Mouse (Mus musculus) macrophage (primary cell): ENCODE results near the gene Ctps2. TPM values are rescaled to one million over a fixed set of nuclear protein-coding genes. Genes with fewer than 3 reads are reported as not detected.

Source experiments
- H3K27ac ChIP-seq: fragments of 350-480 bp; formaldehyde crosslinking; 2 replicates; pipeline ENCODE4 v1.9.0; 2021
- H3K36me3 ChIP-seq: fragments of 350-480 bp; formaldehyde crosslinking; 2 replicates; pipeline ENCODE4 v1.9.0; 2021; ENCODE audit errors: inconsistent target
- H3K4me3 ChIP-seq: fragments of 350-480 bp; formaldehyde crosslinking; 2 replicates; pipeline ENCODE4 v1.9.0; 2021; ENCODE audit errors: inconsistent target
- H3K79me2 ChIP-seq: fragments of 350-480 bp; formaldehyde crosslinking; 2 replicates; pipeline ENCODE4 v1.9.0; 2021; ENCODE audit errors: inconsistent target
- WGBS: methylation state at CpG from one replicate; pipeline ENCODE4 v1.1.7; 2026; ENCODE audit warnings: inconsistent platforms; ENCODE audit not compliant: missing documents; 5-methylcytosine and 5-hydroxymethylcytosine counted together
- polyA plus RNA-seq: library from polyadenylated mRNA; stranded (reverse); fragments of 250-400 nt; gene quantifications from 3 replicates; pipeline ENCODE4 v1.2.4, GENCODE M21; 2018; ENCODE audit warnings: inconsistent platforms

Ctps2 gene
- polyA plus RNA-seq, 1 experiment from 2014 or later, result 47.7 TPM

GRCm38 (mm10) chrX:162931467-162931866 lies 30.4 kb downstream of the Ctps2 start:
- no peak overlapping the region for H3K4me3 ChIP-seq
- 100% methylated on average over 2 of the region's 2 CpGs for WGBS
- no peak overlapping the region for H3K27ac ChIP-seq
- H3K79me2 ChIP-seq, result no peaks in the 10 kb centered on the region
- H3K36me3 ChIP-seq, result no peaks in the 10 kb centered on the region

- Histone ChIP-seq H3K36me3 (0 out of 2 replicates have a peak, but pooled peaks cover 6% of the 10 kb centered on the region), H3K4me3 (no peak overlapping the region), H3K79me2 (no peaks in the 10 kb centered on the region), H3K27ac (no peak overlapping the region)
- 78% methylated on average over 1 of the region's 1 CpGs for WGBS
These were observed 41.0 kb downstream of the Ctps2 start for GRCm38 (mm10) chrX:162942027-162942426.

- H3K4me3 ChIP-seq, result no peak overlapping the region
- no peaks in the 10 kb centered on the region for H3K36me3 ChIP-seq
- H3K79me2 ChIP-seq, result no peaks in the 10 kb centered on the region
- WGBS, result 70% methylated on average over 3 of the region's 3 CpGs
- H3K27ac ChIP-seq, result no peak overlapping the region
These were observed 48.9 kb downstream of the Ctps2 start for GRCm38 (mm10) chrX:162949811-162950439.

- 80% methylated on average over 3 of the region's 3 CpGs for WGBS
These were observed 56.9 kb downstream of the Ctps2 start for GRCm38 (mm10) chrX:162957921-162958320.

GRCm38 (mm10) chrX:162963840-162964239 lies 62.8 kb downstream of the Ctps2 start:
- 76% methylated on average over 4 of the region's 4 CpGs for WGBS
- no peaks in the 10 kb centered on the region for H3K79me2 ChIP-seq
- H3K27ac ChIP-seq, result no peak overlapping the region
- no peak overlapping the region for H3K4me3 ChIP-seq
- no peaks in the 10 kb centered on the region for H3K36me3 ChIP-seq

More at GRCm38 (mm10) chrX:162957921-162958320, 56.9 kb downstream of the Ctps2 start:
- Histone ChIP-seq H3K4me3 (no peak overlapping the region), H3K27ac (no peak overlapping the region), H3K79me2 (no peaks in the 10 kb centered on the region), H3K36me3 (no peaks in the 10 kb centered on the region)

GRCm38 (mm10) chrX:162964383-162964782 lies 63.3 kb downstream of the Ctps2 start, which contains the start of gene S100g:
S100g (minus strand) TSS chrX:162964599.
- Histone ChIP-seq H3K36me3 (no peaks in the 10 kb centered on the region), H3K4me3 (no peak within 1 kb of the TSS), H3K79me2 (no peaks in the 10 kb centered on the region), H3K27ac (no peak within 1 kb of the TSS)
- 72% methylated on average over 3 of the region's 3 CpGs for WGBS

- Histone ChIP-seq H3K36me3 (no peaks in the 10 kb centered on the region), H3K4me3 (no peak overlapping the region), H3K79me2 (no peaks in the 10 kb centered on the region), H3K27ac (no peak overlapping the region)
- 91% methylated on average over 7 of the region's 8 CpGs for WGBS
These were observed 66.4 kb downstream of the Ctps2 start for GRCm38 (mm10) chrX:162967456-162967855.

- Histone ChIP-seq H3K27ac (no peak overlapping the region), H3K79me2 (no peaks in the 10 kb centered on the region), H3K36me3 (no peaks in the 10 kb centered on the region), H3K4me3 (no peak overlapping the region)
- 92% methylated on average over 3 of the region's 3 CpGs for WGBS
These were observed 75.2 kb downstream of the Ctps2 start for GRCm38 (mm10) chrX:162976194-162976593.

GRCm38 (mm10) chrX:162986876-162987495 lies 85.9 kb downstream of the Ctps2 start:
- WGBS, result 92% methylated on average over 10 of the region's 10 CpGs

GRCm38 (mm10) chrX:162991396-162991795 lies 90.4 kb downstream of the Ctps2 start:
- 92% methylated on average over 3 of the region's 4 CpGs for WGBS
- Histone ChIP-seq H3K36me3 (no peaks in the 10 kb centered on the region), H3K4me3 (no peak overlapping the region), H3K79me2 (no peaks in the 10 kb centered on the region), H3K27ac (no peak overlapping the region)

More at GRCm38 (mm10) chrX:162986876-162987495, 85.9 kb downstream of the Ctps2 start:
- Histone ChIP-seq H3K36me3 (no peaks in the 10 kb centered on the region), H3K4me3 (no peak overlapping the region), H3K27ac (no peak overlapping the region), H3K79me2 (no peaks in the 10 kb centered on the region)

- no peak overlapping the region for H3K4me3 ChIP-seq
- H3K27ac ChIP-seq, result no peak overlapping the region
- 0 out of 2 replicates have a peak, but pooled peaks cover 5% of the 10 kb centered on the region for H3K36me3 ChIP-seq
- no peaks in the 10 kb centered on the region for H3K79me2 ChIP-seq
- WGBS, result 90% methylated on average over 3 of the region's 3 CpGs
These were observed 91.1 kb downstream of the Ctps2 start for GRCm38 (mm10) chrX:162992121-162992520.

GRCm38 (mm10) chrX:163027864-163028263 lies 126.8 kb downstream of the Ctps2 start:
- Histone ChIP-seq H3K4me3 (no peak overlapping the region), H3K27ac (no peak overlapping the region), H3K79me2 (no peaks in the 10 kb centered on the region), H3K36me3 (no peaks in the 10 kb centered on the region)

- WGBS, result 72% methylated on average over 3 of the region's 3 CpGs
- Histone ChIP-seq H3K4me3 (no peak overlapping the region), H3K36me3 (no peaks in the 10 kb centered on the region), H3K27ac (no peak overlapping the region), H3K79me2 (no peaks in the 10 kb centered on the region)
These were observed 137.7 kb downstream of the Ctps2 start for GRCm38 (mm10) chrX:163038767-163039166.

GRCm38 (mm10) chrX:163042771-163043170 lies 141.7 kb downstream of the Ctps2 start:
- no peak overlapping the region for H3K4me3 ChIP-seq
- H3K36me3 ChIP-seq, result no peaks in the 10 kb centered on the region
- 100% methylated on average over 1 of the region's 1 CpGs for WGBS
- no peak overlapping the region for H3K27ac ChIP-seq
- H3K79me2 ChIP-seq, result no peaks in the 10 kb centered on the region

- WGBS, result 60% methylated on average over 1 of the region's 1 CpGs
- Histone ChIP-seq H3K4me3 (no peak overlapping the region), H3K27ac (no peak overlapping the region), H3K79me2 (no peaks in the 10 kb centered on the region), H3K36me3 (no peaks in the 10 kb centered on the region)
These were observed 162.9 kb downstream of the Ctps2 start for GRCm38 (mm10) chrX:163063936-163064335.
